Mouse (Mus musculus) adrenal gland, postnatal 36 days (tissue): ENCODE data around the gene Gm10031. TPM values are rescaled to one million over a fixed set of nuclear protein-coding genes. Genes with fewer than 3 reads are reported as not detected.
"Not testable (repeated sequence)": the region's sequence is repeated elsewhere in the genome, so short reads cannot be mapped to it uniquely, and the experiment has no call there.

Source experiments
- DNase-seq, 2 experiments: peaks; one replicate each; pipeline ENCODE4 v3.0.0; 2021; ENCODE audit warnings: mixed read lengths in 1 of 2
- long read RNA-seq, 2 experiments: library from polyadenylated mRNA; stranded (forward); transcript quantifications; one replicate each; pipeline ENCODE4 v2.0.0; 2021; ENCODE audit warnings: borderline sequencing depth in 2 of 2
- total RNA-seq, 2 experiments: library from RNA; stranded (reverse); gene quantifications; 2 replicates each; pipeline ENCODE4 v1.2.3; 2021

Gene Gm10031
- 10 to 100 TPM; 39.7 to 40.3 TPM for total RNA-seq
- long read RNA-seq, experiment 1, transcript Gm10031-201 (1 exons, 2,653 nt) = major isoform, 24 of 24 reads
- long read RNA-seq, experiment 1, partial matches to known transcripts = 0 of 24 reads
- long read RNA-seq, experiment 1, other reads (novel, unspliced or antisense) = 0 of 24 reads
- long read RNA-seq, experiment 2, partial matches to known transcripts = 0 of 2 reads
- long read RNA-seq, experiment 2, other reads (novel, unspliced or antisense) = 0 of 2 reads

- DNase-seq = not testable (repeated sequence)
Observed at GRCm38 (mm10) chr1:156523842-156524241, at the start of gene Gm10031. Gene Gm10031, plus strand, starts transcription at chr1:156524012.

DNA sequence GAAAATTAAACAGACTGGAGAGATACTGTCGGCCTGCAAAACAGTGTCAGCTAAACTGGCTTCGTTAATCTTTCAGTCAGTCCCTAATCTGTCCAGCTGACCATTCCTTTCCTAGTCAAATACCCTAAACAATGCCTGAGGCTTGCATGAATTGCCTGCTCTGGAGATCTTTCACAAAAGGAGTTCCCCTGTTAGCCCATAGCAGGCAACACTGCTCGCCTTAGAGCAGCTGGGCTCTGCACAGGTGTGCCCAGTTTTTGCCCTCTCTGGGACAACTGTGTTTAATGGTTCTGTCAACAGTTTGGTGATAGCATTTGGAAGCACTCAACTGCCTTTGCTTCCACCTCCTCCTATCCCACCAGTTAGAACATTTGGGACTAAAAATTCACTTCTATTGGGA lies 49.0 kb upstream of the Gm10031 start:
- DNase-seq = no peak

- DNase-seq = peak; percentile 52 to 65
Observed at GRCm38 (mm10) chr1:156476016-156476415, 47.8 kb upstream of the Gm10031 start.

DNA sequence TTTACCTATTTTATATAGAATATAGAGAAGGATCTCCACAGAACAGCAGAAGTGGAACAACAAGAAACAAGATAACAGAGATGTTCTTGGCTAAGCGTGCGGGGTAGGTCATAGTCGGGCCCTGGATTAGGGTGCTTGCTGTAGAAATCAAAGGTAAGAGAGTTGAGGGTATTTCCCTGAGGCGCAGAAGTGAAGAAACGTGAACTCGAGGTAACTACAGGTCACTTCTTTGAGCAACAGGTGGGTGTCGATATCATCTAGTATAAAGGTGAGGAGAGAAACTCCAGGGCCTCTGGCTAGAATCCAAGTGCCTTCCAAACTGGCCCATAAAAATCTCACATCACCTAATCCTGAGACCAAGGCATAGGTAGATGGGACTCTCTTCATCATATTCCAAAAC lies 47.3 kb upstream of the Gm10031 start:
- no peak for DNase-seq

- DNase-seq = no peak
Observed at GRCm38 (mm10) chr1:156481826-156482225, 42.0 kb upstream of the Gm10031 start.

DNA sequence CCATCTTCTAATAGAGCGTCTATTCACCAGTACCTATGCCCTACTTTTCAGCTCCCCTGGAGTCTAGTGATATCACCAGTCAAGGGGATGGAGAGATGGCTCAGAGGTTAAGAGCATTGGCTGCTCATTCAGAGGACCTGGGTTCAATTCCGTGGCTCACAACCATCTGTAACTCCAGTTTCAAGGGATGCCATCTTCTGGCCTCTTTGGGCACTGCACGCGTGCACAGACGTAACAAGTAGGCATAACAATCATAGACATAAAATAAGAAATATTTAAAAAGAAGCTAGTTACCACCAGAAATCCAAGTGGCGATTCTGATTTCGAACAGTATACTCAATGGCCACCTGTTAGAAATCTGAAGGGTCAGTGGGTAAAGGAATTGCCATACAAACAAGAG lies 36.3 kb upstream of the Gm10031 start:
- DNase-seq = no peak

GRCm38 (mm10) chr1:156488031-156488430 lies 35.8 kb upstream of the Gm10031 start:
- DNase-seq = no peak

- DNase-seq = no peak
Observed at GRCm38 (mm10) chr1:156491226-156491796, 32.5 kb upstream of the Gm10031 start.

GRCm38 (mm10) chr1:156495025-156495424 lies 28.8 kb upstream of the Gm10031 start:
- no peak for DNase-seq

DNA sequence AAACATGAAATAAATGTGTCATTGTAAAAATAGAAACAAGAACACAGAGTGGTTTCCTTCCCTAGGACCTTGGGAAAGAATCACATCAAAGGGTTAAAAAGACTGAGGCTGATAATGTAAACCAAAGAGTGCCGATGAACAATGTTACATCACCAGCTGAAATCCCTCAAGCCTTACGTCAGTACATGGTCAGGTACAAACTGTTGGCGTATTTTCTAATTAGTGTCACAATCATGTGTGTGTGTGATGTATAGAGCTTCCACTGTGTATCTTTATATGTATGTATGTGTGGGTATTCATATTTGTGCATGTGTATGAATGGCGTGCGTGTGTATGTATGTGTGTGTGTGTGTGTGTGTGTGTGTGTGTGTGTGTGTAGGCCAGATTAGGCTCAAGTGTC lies 26.9 kb upstream of the Gm10031 start:
- DNase-seq = no peak

- no peak for DNase-seq
Observed at GRCm38 (mm10) chr1:156504945-156505523, 18.8 kb upstream of the Gm10031 start.

DNA sequence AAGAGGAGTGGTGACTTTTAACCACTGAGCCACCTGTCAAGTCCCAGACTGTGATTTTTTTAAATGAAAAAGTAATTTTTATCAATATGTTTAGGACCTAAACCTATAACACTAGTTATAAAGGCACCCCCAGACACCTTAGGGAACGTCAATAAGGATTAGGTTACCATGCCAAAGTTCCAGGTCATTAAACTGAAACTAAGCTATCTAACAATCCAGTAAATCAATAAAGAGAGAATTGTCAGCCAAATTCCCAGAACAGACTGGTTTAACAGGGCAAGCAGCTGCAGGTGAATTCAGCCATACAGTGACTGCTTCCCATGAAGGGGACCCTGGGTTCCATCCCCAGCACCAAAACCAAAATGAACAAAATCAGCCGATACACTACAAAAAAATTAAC lies 17.9 kb upstream of the Gm10031 start:
- DNase-seq = no peak

DNA sequence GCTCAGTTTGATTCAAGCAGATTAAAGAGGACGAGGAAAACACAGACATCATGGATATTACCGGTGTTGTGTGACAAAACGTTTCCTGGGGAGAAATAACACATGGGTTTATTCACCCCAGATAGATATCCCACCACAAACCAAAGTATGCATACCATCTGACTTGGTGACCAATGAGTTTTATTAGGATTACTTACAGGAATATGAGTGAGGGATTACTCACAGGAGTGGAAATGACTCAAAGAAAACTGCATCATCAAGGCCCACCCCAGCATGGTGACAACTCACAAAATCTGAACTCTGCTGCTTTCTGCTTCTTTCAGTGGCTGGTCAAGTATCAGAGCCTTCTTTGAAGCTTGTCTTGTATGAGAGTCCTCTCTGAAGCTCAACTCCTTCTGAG lies 16.1 kb upstream of the Gm10031 start:
- DNase-seq = no peak

DNA sequence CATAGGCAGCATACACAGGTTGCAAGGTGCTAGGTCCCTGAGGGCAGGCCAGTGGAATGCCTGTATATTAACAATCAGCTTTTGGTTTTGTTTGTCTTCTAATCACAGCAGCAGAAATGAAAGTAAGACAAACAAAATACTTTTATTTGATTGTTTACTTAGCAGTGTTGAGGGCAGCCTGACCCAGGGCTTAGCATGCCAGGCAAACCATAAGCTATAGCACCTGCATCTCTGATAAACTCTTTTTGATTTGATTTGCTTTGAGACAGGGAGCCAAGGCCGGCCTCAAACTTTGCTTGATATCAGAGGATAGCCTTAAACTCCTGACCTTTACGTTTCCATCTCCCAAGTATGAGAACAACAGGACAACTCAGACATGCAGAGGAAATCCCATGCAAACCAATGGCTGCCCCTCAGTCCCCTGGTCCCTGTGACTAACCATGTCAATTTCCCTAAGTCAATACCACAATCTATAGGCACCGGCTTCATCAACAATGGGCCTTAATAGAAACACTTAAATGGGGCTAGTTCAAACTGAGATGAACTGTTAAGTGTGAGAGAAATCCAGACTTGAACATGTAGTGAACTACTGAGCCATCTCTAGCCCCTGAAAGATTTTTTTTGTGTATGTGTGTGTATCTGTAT lies 3.6 kb upstream of the Gm10031 start:
- no peak for DNase-seq

DNA sequence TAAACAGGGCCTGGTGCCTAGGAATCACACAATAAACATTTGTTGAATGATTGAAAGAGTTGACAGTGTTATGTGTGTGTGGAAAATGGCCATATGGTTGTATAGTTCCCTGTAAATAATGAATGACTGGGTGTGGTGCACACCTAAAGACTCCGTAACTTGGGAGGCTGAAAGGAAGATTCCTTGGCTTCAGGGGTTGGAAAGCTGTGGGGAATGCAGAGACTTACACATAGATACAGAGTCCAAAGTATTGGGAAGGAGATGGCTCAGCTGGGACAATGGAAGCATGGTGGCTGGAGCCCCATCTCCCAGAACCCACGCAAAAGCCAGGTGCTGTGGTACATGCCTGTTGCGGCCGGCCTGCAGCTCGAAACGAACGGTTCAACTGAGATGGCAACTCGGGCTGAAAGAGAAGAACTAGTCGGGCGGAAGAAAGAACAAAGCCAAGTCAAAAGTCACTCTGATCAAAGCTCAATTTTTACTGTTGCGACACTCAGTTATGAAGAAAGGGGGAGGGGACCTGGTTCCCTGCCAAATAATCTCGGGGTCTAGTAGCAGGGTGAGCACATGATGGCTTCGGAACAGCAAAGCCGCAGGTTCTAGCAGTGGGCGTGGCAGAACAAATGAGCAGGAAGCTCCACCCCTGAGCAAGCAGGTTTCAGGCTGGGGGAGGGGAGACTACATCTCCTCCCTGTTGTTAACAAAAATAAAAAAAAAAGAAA lies 1.9 kb upstream of the Gm10031 start:
- DNase-seq = peak; percentile 32 to 63

DNA sequence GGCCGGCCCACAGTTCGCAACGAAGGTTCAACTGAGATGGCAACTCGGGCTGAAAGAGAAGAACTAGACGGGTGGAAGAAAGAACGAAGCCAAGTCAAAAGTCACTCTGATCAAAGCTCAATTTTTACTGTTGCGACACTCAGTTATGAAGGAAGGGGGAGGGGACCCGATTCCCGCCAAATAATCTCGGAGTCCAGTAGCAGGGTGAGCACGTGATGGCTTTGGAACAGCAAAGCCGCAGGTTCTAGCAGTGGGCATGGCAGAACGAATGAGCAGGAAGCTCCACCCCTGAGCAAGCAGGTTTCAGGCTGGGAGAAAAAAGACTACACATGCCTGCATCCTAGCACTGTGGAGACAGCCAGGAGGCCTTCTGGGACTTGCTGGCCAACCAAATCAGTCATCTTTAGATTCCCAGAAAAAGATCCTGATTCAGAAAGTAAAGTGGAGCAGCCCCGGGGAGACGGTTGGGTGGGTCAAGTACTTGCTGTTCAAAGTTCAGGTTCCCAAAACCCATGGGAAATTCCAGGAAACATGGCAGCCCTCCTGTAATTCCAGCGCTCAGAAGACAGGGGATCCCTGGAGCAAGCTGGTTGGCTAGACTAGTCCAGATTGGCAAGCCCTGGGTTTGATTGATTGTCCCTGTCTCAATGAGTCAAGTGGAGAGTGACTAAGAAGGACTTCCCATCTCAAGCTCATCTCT lies 8.8 kb downstream of the Gm10031 start:
- DNase-seq = not testable (repeated sequence)

- DNase-seq = no peak
Observed at GRCm38 (mm10) chr1:156533483-156533882, 9.7 kb downstream of the Gm10031 start.

- no peak for DNase-seq
Observed at GRCm38 (mm10) chr1:156533911-156534310, 10.1 kb downstream of the Gm10031 start.

- DNase-seq = no peak
Observed at GRCm38 (mm10) chr1:156537031-156537430, 13.2 kb downstream of the Gm10031 start.

DNA sequence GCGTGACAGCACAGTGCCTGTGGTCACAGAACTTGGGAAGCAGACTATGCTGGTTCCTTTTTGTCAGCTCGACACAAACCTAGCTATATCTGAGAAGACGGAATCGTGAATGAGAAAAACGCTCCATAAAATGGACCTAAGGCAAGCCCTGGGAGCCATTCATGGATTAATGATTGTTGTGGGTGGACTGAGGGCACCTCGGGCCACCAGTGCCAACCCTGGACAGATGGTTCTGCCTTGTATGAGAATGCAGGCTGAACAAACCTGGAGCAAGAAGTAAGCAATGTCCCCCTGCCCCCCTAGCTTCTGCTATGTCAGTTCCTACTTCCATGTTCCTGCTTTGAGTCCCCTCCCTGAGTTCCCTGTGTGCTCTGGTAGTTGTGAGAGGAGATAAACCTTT lies 13.9 kb downstream of the Gm10031 start:
- no peak for DNase-seq

GRCm38 (mm10) chr1:156538382-156538781 lies 14.6 kb downstream of the Gm10031 start:
- no peak for DNase-seq
